Mouse (Mus musculus): ENCODE data around the gene Tbc1d22a.

The Tbc1d22a gene

DNA sequence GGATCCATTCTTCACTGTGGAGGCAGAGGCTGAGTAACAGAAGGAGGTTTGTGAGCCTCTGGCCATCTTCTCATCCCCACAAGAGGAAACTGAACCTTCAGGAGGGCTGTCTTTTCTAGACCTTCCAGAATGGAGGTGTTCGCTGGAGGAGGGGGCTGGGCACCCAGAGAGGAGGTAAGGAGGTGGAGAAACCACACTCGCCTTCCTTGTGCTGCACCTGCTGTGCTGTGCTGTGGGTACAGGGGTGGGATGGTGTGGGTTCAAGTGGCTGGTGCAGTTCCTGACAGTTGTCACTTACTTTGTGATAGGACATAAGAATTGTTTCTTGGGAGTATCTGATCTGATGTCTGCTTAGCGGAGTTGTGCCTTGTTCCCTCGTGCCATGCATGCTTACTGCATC, 118.9 kb downstream of the Tbc1d22a start:
- no peak for DNase-seq (ENCODE audit: inconsistent age in 2 of 2, low spot score in 1 of 2)

DNA sequence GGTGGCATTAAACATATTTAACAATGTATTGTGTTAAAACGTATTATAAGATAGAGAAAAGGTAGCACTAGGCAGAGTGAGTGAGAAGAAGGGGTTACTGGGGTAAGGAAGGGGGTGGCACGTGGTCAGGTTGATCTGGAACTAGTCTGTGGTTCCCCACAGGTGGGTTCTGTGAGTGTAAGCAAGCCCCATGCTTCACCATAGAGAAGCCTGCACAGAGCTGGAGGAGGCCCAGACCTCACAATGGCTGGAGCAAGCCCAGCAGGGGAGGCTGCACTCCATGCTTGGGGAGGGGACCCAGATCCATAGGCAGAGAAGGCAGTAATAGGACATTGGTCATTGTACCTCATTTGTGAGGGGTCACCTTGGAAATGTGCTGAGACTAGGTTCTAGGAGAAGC, 119.3 kb downstream of the Tbc1d22a start:
- no peak for DNase-seq (ENCODE audit: inconsistent age in 2 of 2, low spot score in 1 of 2)

GRCm38 (mm10) chr15:86334276-86334675, 120.0 kb downstream of the Tbc1d22a start:
- no peak for DNase-seq (ENCODE audit: inconsistent age in 2 of 2, low spot score in 1 of 2)

GRCm38 (mm10) chr15:86334745-86335144, 120.5 kb downstream of the Tbc1d22a start:
- DNase-seq (ENCODE audit: inconsistent age in 2 of 2, low spot score in 1 of 2): no peak

- no peak for DNase-seq (ENCODE audit: inconsistent age in 2 of 2, low spot score in 1 of 2)
Measured at GRCm38 (mm10) chr15:86335781-86336180, 121.5 kb downstream of the Tbc1d22a start.

GRCm38 (mm10) chr15:86337726-86338125, 123.5 kb downstream of the Tbc1d22a start:
- no peak for DNase-seq (ENCODE audit: inconsistent age in 2 of 2, low spot score in 1 of 2)

DNA sequence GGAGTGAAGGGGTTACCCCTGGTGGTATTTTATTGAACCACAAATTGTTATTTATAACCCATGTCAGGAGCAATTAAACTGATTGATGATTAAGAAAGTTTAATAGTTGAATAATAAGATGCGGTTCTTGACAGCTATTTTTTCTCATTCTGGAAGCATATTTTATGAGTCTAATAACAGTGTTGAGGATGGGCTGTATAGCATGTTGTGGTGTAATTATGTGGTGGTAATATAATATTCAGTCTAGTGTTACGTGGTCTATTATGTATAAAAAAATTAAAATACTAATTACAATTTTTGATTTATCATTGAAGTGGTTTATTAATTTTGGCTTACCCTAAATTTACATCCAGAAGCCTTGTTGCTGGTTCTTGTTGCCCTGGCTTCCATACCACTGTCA, 125.5 kb downstream of the Tbc1d22a start:
- DNase-seq (ENCODE audit: inconsistent age in 2 of 2, low spot score in 1 of 2): no peak

DNA sequence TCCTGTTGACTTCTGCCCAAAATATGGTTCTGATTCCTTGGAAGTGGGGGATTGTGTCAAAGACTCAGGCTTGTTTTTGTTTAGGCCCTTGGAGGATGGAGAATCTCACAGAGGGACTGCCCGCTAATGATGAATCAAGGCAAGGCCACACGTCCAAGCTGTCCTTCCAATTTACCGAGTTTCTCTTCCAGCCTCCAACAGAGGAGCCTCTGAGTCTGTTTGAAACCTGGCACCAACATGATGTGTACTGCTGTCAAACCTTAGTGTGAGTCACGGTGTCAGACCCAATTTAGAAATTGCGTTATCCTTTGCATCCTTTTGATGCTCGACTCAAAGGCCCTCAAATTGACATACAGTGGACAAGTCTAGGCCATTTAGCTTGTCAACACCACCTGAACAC, 126.5 kb downstream of the Tbc1d22a start:
- peak in 1 of 2 experiments; percentile 68 for DNase-seq (ENCODE audit: inconsistent age in 2 of 2, low spot score in 1 of 2)

DNA sequence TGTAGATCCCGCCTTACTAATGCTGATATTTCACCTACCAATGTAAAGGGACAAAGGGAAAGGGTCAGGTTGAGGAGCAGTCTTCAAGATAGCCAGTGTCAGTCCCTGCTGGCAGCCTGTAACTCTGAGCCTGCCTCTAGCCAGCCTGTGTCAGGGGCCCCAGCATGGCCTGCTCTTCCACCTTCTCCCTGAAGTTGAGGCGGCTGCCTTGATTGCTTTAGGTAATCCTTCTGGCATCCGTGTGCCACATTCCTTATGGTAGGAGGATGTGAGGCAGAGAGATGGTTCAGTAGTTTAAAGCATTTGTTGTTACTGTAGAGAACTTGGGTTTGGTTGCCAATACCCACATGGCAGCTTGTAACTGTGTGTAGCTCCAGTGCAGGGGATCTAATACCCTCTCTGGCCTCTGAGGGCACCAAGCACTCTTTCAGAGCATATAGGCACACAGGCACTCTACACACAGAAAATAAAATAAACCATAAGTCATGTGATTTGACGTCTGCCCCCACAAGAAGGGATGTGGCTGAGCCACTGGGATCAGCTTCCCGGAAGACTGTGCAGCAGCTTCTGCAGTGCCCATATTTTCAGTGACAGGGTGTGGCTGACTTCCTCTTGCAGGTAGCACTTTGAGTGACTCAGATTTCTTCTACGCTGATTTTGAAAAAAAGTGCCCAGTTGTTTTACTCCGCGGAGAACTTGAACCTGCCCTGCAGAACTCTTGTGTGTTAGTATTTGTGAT, 128.5 kb downstream of the Tbc1d22a start:
- DNase-seq (ENCODE audit: inconsistent age in 2 of 2, low spot score in 1 of 2): no peak

- no peak for DNase-seq (ENCODE audit: inconsistent age in 2 of 2, low spot score in 1 of 2)
Measured at GRCm38 (mm10) chr15:86344906-86345331, 130.7 kb downstream of the Tbc1d22a start.

- DNase-seq (ENCODE audit: inconsistent age in 2 of 2, low spot score in 1 of 2): no peak
Measured at GRCm38 (mm10) chr15:86345907-86346306, 131.6 kb downstream of the Tbc1d22a start.

DNA sequence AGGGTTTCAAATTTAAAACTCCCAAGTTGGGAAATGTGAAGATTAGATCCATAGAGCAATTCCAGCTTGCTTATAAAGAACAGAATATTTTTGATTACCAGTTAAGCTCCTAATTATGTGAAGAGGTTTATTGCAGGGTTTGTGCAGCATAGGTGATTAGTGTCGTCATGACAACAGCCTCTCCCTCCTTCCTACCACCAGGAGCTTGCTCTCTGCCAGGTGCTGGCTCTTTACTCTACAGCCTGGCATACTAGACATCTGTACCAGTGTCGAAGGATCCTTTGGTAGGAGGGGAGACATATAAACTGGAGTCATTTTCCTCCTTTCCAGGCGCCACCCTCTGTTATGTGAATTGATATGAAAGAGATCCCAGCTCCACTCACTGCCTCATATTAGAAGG, 132.3 kb downstream of the Tbc1d22a start:
- DNase-seq (ENCODE audit: inconsistent age in 2 of 2, low spot score in 1 of 2): no peak

- DNase-seq (ENCODE audit: inconsistent age in 2 of 2, low spot score in 1 of 2): no peak
Measured at GRCm38 (mm10) chr15:86354932-86355331, 140.7 kb downstream of the Tbc1d22a start.

GRCm38 (mm10) chr15:86355857-86356256, 141.6 kb downstream of the Tbc1d22a start:
- DNase-seq (ENCODE audit: inconsistent age in 2 of 2, low spot score in 1 of 2): no peak

GRCm38 (mm10) chr15:86360376-86360775, 146.1 kb downstream of the Tbc1d22a start:
- peak in 1 of 2 experiments; percentile 57 for DNase-seq (ENCODE audit: inconsistent age in 2 of 2, low spot score in 1 of 2)

DNA sequence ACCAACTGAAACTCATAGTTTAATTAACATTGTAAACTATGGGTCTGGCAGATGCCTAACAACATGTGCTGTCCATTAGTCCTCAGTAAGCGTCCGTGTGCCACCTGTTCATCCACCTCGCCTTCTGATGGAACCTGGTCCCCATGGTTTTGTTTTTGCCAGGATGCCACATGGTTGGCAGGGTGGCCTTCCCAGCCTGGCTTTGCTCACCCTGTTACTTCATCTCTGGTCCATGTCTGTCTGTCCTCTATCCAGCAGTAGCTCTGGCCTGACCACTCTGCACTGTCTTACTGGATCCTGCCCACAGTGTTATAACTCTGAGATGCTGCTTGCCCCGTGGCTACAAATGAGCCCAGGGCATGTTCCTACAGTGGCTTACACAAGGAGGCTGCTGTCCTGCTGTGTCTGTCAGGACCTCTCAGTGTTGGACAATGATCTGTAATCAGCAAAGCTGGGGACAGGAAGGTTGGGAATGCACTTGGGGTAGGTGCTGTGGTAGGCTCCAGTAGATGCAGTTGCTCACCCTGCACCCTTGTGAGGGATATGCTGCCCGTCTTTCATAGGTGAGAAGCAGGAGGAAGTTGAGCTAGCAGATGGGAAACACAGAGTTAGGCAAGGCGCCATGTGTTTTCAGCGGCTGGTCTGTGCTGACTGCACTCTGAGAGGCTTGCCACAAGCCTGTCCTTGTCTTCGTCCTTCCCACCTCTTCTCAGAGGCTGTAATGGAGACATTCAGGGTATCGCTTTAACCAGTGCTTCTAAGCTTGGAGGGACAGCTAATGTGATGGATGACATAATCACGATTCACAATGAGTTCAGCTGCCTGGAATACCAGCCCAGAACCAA, 148.3 kb downstream of the Tbc1d22a start:
- DNase-seq (ENCODE audit: inconsistent age in 2 of 2, low spot score in 1 of 2): peak in 1 of 2 experiments; percentile 63

DNA sequence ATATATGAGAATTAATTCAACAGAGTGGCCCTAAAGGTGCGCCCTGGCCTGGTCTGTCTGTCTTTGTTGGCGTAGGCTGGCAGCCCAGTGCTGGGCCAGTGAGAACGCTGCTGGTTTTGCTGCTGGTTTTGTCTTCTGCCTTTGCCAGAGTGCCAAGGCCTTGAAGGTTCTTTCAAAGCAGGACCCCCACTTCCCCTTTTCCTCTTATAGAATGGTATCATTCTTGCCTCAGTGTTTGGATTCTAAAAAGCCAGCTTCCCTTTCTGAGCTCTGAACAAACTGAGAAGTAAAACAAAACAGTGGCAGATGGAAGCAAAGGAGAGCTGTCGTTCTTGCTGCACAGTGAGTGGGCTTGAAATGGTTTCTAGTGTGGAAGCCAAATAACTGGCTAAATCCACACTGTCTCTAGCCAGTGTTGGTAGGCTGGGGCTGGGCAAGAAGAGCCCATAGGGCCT, 149.6 kb downstream of the Tbc1d22a start:
- DNase-seq (ENCODE audit: inconsistent age in 2 of 2, low spot score in 1 of 2): no peak

DNA sequence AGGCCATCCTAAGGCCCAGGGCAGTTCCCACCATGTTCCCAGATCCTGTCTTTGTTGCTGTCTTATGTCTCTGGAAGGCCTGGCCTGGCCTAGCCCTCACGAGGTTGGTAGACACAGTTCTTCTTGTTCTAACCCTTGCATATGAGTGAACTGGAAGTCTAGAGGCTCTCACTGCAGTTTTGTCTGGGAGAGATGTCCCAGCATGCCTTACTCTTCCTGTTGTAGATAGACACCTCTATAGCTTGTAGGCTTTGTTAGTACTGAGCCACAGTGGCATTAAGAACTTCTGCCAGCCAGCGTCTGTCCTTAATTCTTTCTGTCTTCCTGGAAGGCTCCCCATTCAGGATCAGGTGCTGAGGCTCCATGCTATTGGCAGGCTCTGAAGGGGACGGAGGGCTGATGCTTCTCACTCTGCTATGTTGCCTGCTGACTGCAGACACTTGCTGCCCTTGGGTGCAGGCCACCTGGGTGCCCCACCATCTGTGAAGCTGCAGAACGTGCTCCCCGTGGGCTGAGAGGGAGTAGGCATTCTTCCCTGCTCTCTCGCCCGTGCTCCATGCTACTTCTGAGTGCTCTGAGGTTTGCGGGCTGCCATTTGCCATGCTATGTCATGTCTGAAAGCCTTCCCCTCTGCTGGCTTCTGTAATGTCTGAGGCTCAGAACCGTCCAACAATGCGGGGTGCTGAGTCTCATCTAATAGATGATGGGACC, 150.8 kb downstream of the Tbc1d22a start:
- no peak for DNase-seq (ENCODE audit: inconsistent age in 2 of 2, low spot score in 1 of 2)

GRCm38 (mm10) chr15:86366726-86367125, 152.5 kb downstream of the Tbc1d22a start:
- DNase-seq (ENCODE audit: inconsistent age in 2 of 2, low spot score in 1 of 2): no peak

DNA sequence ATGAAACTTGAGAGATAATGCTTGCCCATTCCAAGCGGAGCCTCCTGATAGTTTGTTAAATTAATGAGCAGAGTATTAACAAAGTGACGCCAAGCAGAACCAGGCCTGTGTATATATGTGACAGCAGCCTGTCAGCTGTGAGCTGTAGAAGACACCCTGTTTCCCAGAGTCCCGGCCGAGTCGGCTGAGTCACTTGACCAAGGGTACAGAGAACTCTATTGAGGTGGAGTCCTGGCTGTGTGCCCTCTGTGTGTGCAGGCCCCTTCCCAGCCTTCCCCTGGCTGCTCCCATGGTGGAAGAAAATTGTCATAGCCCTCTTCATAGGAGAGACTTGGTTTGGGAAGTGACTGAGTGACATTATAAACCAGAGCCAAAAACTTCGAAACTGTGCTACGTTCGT, 153.0 kb downstream of the Tbc1d22a start:
- peak in 1 of 2 experiments; percentile 39 for DNase-seq (ENCODE audit: inconsistent age in 2 of 2, low spot score in 1 of 2)

DNA sequence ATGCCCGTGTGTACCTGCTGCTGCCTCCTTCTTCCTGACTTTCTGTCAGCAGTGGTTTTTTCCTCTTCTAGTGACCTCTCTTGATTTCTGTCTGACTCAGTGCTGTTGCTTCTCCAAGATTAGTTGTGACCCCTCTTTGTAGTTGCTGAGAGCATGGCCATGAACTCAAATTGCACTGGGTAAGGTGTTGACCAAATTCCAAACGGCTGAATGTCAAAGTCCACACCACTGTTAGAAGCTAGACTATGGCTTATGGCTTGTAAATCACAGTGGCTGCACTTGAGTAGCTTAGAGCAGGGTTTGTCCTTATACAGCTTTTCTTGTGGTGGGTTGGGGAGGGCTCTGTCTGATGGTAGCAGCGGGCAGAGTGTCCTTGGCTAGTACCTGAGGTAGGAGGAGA, 156.6 kb downstream of the Tbc1d22a start:
- DNase-seq (ENCODE audit: inconsistent age in 2 of 2, low spot score in 1 of 2): peak; percentile 24 to 74
